Mouse (Mus musculus) forelimb bud, embryonic 11.5 days (tissue): ENCODE data around the gene Zfp617.
"Not testable (repeated sequence)": the region's sequence is repeated elsewhere in the genome, so short reads cannot be mapped to it uniquely, and the experiment has no call there.

ENCODE experiments used
- DNase-seq: peaks from one replicate; pipeline ENCODE4 v3.0.0-alpha.2; 2012; ENCODE audit warnings: low read depth, low spot score

Zfp617 gene

GRCm38 (mm10) chr8:71952489-71952888 is 44.1 kb downstream of the Zfp617 start:
- DNase-seq = no peak

GRCm38 (mm10) chr8:71952961-71953700 is 44.7 kb downstream of the Zfp617 start:
- not testable (repeated sequence) for DNase-seq

- DNase-seq = no peak
Measured at GRCm38 (mm10) chr8:71954666-71955065, 46.2 kb downstream of the Zfp617 start.

DNA sequence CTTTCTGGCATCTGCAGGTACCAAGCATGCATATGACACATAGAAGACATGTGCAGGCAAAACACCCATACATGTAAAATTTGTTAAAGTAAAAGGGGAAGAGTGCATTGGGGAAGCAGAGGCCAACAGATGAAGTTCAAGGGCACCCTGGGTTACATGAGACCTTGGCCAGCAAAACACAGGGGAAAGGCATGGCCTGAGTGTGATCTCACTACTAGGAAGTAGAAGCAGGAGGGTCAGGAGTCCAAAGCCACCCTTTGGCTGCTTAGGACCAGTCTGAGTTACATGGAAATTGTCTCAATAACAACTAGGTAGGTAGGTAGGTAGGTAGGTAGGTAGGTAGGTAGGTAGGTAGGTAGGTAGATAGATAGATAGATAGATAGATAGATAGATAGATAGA is 52.0 kb downstream of the Zfp617 start:
- DNase-seq = no peak

- DNase-seq = no peak
Measured at GRCm38 (mm10) chr8:71961796-71962195, 53.4 kb downstream of the Zfp617 start.

- DNase-seq = no peak
Measured at GRCm38 (mm10) chr8:71964051-71964450, 55.6 kb downstream of the Zfp617 start.

DNA sequence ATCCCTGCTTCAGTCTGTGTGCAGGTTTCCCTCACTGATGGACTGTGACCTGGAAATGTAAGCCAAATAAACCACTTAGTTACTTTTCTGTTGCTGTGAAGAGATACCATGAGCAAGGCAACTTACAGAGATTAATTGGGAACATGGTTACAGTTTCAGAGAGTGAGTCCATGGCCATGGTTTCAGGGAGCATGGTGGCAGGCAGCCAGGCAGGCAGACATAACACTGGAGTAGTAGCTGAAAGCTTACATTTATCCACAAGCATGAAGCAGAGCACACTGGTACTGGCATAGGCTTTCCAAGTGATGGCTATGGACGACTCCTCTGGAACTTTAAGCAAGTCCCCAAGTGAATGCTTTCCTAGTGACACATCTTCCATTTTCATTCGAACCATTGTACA is 56.7 kb downstream of the Zfp617 start:
- DNase-seq = no peak

- no peak for DNase-seq
Measured at GRCm38 (mm10) chr8:71966411-71966810, 58.0 kb downstream of the Zfp617 start.

DNA sequence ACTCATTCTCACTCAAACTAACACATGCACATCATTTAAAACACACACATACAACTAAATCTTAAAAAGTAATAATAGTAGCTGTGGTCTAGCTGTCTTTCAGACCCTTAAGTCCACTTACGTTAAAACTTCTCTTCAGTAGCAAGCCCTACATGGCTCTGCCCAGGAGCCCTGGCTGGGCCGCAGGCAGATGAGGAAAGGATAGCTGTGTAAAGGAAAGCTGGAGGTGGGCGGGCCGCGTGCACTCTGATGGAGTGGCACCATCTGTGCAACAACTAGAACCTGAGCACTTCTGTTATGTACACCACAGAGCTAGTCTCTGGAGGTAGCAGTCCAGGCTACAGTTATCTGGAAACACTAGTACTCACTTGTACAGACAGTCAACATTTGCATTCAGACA is 58.8 kb downstream of the Zfp617 start:
- DNase-seq = no peak

GRCm38 (mm10) chr8:71968100-71968499 is 59.7 kb downstream of the Zfp617 start:
- DNase-seq = no peak

- DNase-seq = no peak
Measured at GRCm38 (mm10) chr8:71968636-71969035, 60.2 kb downstream of the Zfp617 start.

GRCm38 (mm10) chr8:71971945-71972344 is 63.5 kb downstream of the Zfp617 start:
- no peak for DNase-seq

DNA sequence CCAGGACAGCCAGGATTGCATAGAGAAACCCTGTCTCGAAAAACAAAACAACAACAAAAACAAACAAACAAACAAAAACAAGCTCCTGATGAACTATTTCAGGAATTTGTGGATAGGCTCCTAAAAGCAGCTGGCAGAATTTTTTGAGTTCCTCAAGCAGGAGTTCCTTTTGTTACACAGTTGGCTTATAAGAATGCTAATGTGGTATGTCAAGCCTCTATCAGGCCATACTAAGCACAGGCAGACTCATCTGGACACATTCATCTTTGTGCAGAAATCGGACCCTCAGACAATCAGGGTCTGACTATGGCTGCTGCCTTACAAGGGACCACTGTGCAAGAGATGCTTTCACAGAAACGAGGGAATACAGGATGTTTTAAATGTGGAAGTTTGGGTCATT is 65.8 kb downstream of the Zfp617 start:
- no peak for DNase-seq

- no peak for DNase-seq
Measured at GRCm38 (mm10) chr8:71981032-71981431, 72.6 kb downstream of the Zfp617 start.

DNA sequence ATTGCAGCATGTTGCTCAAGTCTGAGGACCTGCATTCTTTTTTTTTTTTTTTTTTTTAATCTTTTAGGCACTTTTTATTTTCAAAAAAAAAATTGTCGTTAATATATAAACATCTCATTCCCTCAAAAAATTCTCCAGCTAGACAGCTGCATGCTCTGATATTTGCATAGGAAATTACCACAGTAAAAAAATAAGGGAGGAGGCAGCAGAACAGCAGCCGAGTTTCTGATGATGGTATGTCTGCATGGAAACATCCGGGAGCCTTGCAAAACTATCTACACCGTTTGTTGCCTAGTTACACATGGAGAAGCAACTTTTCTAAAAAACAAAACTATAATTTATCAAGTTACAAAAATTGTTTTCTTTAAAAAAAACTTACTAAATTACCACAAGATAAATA is 73.0 kb downstream of the Zfp617 start:
- no peak for DNase-seq
